Mouse (Mus musculus) common myeloid progenitor, adult 5-6 weeks (primary cell): Measurements from ENCODE around the gene Zc3hc1. TPM values are rescaled to one million over a fixed set of nuclear protein-coding genes. Genes with fewer than 3 reads are reported as not detected.

ENCODE experiments used
- ATAC-seq: replicated peaks from 2 replicates; pipeline ENCODE4 v1.8.0; 2016; ENCODE audit warnings: low read depth, mild to moderate bottlenecking, moderate TSS enrichment, inconsistent platforms; ENCODE audit not compliant: poor library complexity, severe bottlenecking
- total RNA-seq: library from RNA; stranded (forward); fragments of 200-1000, 187-1606 nt; gene quantifications from 2 replicates; pipeline ENCODE4 v1.2.3, GENCODE M21; 2017

The Zc3hc1 gene
- total RNA-seq, 1 experiment from 2014 or later: 45.2 TPM

GRCm38 (mm10) chr6:30374731-30375510, 15.9 kb downstream of the Zc3hc1 start:
- ATAC-seq: no peak

GRCm38 (mm10) chr6:30372627-30373369, 18.0 kb downstream of the Zc3hc1 start:
- no peak for ATAC-seq

GRCm38 (mm10) chr6:30369291-30369690, 21.5 kb downstream of the Zc3hc1 start:
- no peak for ATAC-seq

GRCm38 (mm10) chr6:30363808-30364207, 27.0 kb downstream of the Zc3hc1 start:
- ATAC-seq: no peak

GRCm38 (mm10) chr6:30359762-30360509, 30.9 kb downstream of the Zc3hc1 start:
- ATAC-seq: no peak

- peak; percentile 85 for ATAC-seq
Observed at GRCm38 (mm10) chr6:30357561-30358177, 33.2 kb downstream of the Zc3hc1 start.

- ATAC-seq: no peak
Observed at GRCm38 (mm10) chr6:30356680-30357079, 34.1 kb downstream of the Zc3hc1 start.

GRCm38 (mm10) chr6:30356161-30356560, 34.7 kb downstream of the Zc3hc1 start:
- ATAC-seq: 0 out of 2 replicates have a peak, but pooled peaks have one; percentile 1

GRCm38 (mm10) chr6:30355701-30356100, 35.1 kb downstream of the Zc3hc1 start:
- peak; percentile 48 for ATAC-seq

- peak; percentile 51 for ATAC-seq
Observed at GRCm38 (mm10) chr6:30354760-30355159, 36.1 kb downstream of the Zc3hc1 start.

GRCm38 (mm10) chr6:30353661-30354060, 37.2 kb downstream of the Zc3hc1 start:
- ATAC-seq: no peak

- ATAC-seq: no peak
Observed at GRCm38 (mm10) chr6:30352762-30353161, 38.1 kb downstream of the Zc3hc1 start.

GRCm38 (mm10) chr6:30351290-30351689, 39.5 kb downstream of the Zc3hc1 start:
- no peak for ATAC-seq

- no peak for ATAC-seq
Observed at GRCm38 (mm10) chr6:30347288-30347801, 43.5 kb downstream of the Zc3hc1 start.

- ATAC-seq: peak; percentile 39; the same call in 1 of the 2 replicates
Observed at GRCm38 (mm10) chr6:30346737-30347136, 44.1 kb downstream of the Zc3hc1 start.

GRCm38 (mm10) chr6:30344032-30344431, 46.8 kb downstream of the Zc3hc1 start:
- ATAC-seq: no peak

GRCm38 (mm10) chr6:30340231-30340873, 50.5 kb downstream of the Zc3hc1 start:
- no peak for ATAC-seq

- peak; percentile 95 for ATAC-seq
Observed at GRCm38 (mm10) chr6:30336912-30337311, 53.9 kb downstream of the Zc3hc1 start.

GRCm38 (mm10) chr6:30332262-30332661, 58.6 kb downstream of the Zc3hc1 start:
- no peak for ATAC-seq
